Mouse (Mus musculus) layer of hippocampus, adult 9-11 months (tissue): ENCODE results near the gene Swt1.
"Not testable (repeated sequence)": the region's sequence is repeated elsewhere in the genome, so short reads cannot be mapped to it uniquely, and the experiment has no call there.

Experiments
- DNase-seq: peaks from one replicate; pipeline ENCODE4 v3.0.0; 2022

Swt1 gene

DNA sequence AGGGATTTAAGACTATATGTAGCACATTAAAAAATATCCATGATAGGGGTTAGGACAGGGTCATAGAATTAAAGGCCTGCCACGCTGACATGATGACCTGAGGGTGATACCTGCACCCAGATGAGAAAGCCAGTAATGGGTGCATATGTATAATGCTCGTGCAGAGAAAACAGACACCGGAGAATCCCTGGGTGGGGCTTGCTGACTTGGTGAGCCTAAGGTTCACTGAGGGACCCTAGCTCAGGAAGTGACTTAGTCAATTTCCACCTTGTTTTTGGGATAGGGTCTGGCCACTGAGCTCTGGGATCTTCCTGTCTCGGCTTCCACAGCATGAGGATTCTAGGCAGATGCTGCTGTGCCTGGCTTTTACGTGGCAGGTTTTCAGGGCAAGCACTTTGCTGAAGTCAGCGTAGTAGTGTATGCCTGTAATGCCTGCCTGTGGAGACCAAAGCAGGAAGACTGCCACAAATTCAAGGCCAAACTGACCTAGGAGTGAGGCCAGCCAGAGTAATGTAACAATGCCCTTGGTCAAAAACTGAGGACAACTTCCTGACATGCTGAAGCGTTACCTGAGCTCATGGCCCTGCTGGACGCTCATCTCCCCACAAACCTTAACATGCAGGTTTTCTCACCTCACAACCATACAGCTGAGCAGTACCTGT is 61.2 kb downstream of the Swt1 start:
- no peak for DNase-seq

DNA sequence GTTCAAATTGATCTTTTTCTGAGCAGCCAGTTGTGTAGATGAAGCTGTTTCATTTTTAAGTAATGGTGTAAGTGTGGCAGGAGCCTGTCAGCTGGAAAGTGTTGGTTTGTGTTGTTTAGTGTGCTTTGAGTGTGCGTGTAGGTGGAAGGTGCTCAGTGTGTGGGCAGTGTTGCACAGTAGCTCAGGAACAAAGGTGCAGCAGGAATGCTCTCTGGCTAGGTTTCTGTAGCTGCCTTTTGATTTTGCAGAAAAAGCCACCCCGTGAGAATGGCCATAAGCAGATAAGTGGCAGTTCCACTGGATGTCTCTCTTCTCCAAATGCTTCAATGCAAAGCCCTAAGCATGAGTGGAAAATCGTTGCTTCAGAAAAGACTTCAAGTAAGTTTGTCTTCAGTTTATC is 68.9 kb downstream of the Swt1 start:
- no peak for DNase-seq

DNA sequence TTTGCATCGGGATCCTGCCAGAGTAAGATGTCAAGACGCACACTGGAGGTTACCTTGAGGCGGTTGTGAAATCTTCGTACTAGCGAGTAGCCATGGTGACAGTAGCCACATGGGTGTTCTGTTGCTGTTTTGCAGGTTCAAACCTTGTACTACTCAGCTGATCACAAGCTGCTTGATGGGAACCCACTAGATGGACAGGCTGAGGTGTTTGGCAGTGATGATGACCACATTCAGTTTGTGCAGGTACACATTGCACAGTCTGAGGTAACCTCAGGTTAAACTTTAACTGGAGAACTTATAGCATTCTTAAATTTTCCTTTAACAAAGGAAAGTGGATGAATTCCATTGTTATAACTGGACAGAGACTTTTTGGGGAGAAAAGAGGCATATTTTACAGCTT is 72.3 kb downstream of the Swt1 start:
- DNase-seq, result no peak

DNA sequence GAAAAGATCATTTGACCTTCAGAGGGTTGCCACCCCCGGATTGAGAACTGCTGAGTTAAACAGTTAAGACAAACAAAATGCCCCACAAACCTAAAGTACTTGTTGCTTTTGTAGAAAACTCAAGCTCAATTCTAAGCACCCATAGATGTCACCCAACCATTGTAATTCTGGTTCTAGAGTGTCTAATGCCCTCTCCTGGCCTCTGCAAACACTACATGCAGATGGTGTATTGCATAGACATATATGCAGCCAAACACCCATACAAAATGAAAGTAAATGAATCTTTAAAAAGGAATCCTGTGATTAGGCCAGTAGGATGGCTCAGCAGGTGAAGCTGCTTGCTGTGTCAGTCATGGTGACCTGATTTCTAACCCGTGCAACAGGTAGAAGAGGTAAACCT is 75.3 kb downstream of the Swt1 start:
- no peak for DNase-seq

DNA sequence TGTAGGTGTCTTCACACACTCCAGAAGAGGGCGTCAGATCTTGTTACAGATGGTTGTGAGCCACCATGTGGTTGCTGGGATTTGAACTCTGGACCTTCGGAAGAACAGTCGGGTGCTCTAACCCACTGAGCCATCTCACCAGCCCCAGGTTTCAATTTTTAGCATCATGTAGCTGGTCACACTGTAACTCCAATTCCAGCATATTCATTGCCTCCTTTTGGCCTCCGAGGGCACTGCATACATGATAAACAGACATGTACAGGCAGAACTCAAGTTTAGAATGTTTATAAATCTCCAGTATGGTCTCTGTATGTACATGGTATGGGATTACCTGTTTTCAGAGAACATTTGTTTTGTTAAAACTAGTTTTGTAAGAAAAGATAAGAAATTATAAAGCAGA is 80.0 kb downstream of the Swt1 start:
- not testable (repeated sequence) for DNase-seq

DNA sequence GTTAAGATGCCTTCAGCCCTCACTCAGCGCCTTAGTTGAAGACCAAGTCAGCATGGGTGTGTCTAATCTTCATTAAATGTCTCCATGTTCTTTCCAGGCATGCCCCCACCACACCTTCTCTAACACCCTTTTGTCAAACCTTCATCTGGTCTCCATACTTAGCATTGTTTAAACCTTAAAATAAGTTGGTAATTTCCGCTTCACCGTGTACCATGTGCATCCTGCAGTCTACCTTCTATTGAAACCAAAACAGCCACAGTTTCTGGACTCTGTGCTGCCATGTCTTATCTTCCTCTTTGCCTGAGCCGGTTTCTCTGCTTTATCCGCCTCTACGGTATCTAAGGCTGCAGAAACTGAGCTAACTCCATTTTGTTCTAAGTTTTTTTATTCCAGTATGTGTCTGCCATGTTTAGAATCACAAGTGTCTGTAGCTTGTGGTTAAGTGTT is 81.6 kb downstream of the Swt1 start:
- no peak for DNase-seq

DNA sequence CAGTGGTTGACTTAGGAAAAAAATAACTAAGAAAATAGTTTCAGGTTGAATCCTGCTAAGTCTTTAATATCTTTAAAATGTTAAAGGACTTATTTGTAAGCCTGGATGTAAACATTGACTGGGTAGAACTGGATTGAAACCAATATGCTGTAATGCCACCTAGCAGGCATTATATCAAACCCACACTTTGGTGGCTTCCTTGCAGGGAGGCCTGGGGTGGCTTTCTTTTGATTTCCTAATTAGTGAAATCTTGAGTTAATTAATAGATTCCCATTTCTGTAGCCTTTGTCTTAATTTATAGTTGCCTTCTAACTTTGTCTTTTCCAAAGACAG is 82.4 kb downstream of the Swt1 start:
- no peak for DNase-seq

DNA sequence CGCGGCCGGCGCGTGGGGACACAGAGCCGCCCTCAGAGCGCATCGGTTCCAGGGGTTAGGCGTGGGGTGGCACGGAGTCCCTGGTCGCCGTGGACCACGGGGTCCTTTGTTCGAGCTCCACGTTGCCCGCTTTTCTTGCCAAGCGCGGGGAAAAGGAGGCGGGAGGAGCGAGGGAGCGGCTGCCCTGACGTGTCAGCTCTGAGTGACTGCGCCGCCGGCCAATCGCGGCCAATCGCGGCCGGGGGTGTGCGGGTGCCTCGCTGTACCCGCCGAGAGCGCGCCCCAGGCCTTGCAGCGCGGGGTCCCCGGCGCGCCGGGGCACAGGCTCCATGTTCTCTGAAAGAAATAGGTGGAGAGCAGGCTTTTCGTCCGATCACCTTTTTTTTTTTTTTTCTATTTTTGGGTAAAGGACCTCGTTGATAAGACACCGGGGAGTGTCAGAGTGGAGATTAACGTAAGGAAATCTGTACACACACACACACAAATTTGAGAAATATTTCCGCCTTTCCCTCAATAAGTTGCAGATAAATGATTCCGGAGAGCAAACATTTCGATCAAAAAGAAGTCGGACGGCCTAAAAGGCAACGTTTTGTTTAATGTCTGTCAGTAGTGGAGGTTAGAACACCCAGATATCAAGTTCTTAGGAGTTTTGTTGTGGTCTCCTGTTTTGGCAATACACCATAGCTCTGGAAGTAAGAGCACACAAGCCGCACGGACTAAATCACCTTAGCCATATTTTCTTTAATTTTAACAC is 83.0 kb downstream of the Swt1 start:
- DNase-seq, result peak; percentile 96

DNA sequence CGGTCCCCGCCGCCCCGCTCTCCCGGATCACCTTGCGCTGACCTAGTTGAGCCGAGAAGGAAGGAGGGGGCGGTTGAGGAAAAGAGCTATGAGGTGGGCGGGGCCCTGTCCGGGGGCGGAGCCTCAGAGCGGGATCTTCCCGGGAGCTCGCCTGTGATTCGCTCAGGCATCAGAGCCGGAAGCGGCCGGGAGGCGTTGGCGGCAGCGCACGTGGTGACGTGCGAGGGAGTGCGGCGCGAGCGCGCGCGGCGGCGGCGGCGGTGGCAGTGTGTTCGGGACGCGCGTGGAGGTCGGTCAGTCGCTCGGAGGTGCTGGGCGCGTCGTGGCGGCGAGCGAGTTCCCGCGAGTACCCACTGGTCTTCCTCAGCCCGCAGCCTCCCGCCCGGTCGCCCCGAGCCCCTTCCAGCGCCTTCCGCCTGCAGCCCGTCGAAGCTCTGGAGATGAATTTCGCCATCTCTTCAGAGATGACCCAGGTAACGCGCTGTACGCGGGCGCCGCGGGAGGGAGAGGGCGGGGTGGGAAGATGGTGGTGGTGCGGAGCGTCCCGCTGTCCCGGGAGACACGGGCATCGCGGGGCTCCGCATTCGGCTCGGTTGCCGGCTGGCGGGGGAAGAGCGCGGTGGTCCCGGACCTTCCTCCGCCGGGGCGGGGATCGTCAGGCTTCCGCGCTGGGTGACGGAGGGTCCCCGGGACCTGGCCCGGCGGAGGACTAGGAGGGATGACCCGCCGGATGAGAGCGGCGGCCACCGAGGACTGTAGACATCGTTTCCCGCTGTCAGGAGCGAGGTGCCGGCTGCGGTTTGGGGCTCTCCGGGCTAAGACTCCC is 83.8 kb downstream of the Swt1 start, which contains the start of gene Ivns1abp:
Gene Ivns1abp (plus strand): TSS at position 195 of the 826 bp plus-strand sequence.
- peak; percentile 98 for DNase-seq

DNA sequence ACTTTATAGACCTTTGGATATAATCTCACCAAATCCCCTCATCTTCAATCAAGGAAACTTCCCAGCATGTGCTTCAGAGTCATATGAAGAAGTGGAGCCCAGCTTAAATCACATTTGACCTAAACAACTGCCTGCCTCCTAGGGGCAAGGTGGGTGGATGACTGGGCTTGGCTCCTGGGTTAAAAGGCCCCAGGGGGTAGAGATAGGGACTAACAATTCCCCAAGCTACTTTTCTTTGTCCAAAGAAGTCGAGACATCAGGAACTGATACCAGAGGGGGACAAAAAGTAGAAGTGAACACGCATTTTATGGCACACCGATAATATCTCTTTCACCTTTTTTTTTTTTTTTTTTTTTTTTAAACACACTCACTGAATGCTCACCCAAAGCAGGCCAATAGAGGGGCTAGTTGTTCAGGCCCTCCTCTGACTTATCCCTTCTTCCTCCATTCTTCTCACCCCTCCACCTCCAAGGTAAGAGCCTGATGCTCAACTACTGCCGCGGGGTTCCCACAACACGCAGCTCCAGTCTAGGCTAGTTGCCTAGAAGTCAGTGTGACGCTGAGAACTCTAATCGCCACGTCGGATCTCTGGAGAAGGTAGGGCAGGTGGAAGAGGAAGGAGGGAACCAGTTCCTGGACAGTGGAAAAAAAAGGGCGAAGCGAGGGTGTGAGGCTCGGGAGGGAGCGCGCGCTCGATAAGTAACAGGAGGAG is 84.5 kb downstream of the Swt1 start:
- peak; percentile 14 for DNase-seq

DNA sequence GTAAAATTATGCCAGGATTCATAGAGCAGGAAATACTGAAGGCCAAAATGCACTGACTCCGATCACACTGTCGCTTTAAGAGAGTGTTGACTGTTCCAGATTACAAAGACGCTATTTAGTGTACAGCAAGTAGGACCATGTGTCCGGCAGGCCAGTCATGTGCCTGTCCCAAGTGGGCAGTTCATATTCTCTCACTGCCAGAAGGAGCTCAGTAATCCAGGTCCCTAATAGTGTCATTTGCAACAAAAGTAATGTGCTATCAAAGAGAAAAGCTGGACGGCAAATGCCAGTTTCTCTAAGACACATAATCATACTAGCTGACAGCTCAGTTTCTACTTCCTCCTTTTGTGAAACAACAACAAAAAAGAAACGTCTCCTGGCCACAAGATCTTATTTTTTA is 85.3 kb downstream of the Swt1 start:
- peak; percentile 33 for DNase-seq

DNA sequence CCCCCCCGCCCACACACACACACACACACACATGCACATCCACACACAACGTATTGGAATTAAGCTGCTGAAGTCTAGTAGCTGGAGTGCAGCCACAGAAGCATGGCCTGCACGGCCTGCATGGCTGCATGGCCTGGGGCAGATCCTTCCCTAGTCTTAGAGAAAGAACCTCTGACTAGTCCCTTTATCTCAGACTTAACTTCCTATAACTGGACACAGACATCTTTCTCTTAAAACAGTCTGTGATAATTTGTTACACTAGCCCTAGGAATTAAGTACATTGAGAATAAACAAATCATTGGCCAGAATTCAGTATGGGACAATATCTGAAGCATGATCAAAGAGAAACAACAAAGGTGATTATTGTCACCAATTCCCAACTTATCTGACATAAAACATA is 85.9 kb downstream of the Swt1 start:
- no peak for DNase-seq

DNA sequence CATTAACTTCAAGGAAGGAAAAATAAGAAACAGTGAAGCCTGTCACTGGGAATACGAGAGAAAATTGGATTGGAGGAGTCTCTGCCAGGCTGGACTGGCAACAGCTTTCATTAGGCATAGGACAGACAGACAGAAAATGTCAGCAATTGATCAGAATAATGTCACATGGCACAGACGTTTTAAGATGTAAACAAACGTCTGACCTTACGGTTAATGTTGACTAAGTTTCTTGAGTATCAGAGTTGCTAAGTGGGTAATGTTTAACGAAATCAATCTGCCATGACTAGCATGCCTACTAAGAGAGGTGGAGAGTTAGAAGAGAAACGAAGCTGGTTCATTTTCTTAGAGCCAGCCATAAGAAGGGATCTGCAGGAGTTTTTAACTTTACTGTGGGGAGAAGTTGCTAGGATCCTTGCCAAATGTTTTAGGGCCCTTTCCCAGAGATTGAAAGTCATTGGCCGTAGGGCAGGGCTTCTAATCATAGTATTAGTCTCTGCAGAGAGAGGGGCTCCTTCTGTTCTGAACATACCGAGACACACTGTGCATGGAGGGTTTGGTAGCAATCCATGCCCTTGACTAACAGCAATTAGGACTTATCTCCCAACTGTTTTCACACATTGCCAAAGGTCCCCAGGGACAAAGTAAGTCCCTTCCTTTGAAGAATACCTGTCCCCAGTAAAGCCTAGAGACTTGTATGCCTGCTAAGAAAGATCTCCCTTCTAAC is 86.8 kb downstream of the Swt1 start:
- no peak for DNase-seq

DNA sequence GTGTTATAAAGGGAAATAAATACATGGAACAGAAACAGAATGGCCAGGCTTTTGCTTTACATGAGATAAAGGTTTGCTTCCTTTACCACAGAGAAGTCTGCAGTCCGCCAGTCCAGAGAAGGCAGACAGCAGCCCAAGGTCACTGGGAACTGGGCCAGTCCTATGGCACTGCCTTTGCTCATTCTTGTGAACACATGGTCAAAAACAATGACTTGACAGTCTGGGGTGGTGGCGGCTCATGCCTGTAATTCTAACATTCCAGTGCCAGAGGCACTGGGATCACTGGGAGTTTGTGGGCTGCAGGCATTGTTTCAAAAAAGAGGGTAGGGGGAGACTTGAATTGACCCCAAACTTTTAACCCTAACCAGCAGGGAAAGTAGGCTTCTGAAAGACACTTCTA is 89.3 kb downstream of the Swt1 start:
- DNase-seq, result peak; percentile 16

DNA sequence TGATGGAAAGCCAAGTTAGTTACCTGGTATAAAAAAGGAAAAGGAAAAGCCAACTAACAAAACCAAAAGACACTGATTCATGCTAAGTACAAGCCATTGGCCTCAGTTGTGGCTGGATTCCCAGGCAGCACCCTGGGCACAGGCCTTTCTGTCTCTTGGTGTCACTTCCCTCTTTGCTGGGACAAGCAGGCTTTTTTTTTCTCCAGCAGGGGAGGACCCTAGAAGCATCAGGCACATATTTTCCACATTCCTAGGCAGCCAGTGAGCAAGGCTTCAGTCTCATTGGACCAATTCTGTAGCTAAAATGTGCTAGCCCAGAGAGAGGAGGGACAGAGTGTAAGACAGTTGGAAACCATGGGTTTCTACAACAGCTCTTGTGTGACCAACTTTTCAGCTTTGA is 90.0 kb downstream of the Swt1 start:
- DNase-seq, result peak; percentile 48

DNA sequence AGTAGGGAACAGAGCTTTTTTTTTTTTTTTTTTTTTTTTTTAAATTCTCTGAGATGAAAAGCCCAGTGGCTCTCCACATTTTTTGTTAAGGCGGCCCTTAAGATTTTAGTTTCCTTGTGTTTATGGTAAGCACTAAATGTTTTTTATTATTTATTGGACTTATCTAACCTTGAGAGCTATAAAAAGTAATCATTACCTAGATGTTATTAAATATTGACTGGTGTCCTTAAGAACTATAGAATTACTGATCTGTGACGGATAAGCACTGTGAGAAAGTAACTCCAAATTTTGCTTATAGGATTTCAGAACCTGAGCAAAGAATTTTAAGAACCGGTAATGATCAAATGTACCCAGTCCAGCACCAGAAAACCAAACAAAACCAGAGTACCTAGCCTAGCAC is 95.4 kb downstream of the Swt1 start:
- no peak for DNase-seq

DNA sequence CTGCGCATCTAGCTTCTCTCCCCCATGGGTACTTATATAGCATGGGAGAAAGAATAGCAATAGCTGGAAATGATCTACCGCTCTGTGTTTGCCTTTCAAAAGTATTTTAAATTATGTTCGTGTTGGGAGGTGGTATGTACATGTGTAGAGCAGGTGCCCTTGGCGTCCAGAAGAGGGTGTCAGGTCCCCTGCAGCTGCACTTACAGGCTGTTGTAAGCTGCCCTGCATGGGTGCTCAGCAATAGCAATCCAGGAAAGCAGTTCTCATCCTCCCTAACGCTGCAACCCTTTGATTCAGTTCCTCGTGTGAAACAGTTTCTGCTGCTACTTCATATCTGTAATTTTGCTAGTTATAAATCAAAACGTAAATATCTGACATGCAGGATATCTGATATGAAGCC is 98.7 kb downstream of the Swt1 start:
- no peak for DNase-seq

DNA sequence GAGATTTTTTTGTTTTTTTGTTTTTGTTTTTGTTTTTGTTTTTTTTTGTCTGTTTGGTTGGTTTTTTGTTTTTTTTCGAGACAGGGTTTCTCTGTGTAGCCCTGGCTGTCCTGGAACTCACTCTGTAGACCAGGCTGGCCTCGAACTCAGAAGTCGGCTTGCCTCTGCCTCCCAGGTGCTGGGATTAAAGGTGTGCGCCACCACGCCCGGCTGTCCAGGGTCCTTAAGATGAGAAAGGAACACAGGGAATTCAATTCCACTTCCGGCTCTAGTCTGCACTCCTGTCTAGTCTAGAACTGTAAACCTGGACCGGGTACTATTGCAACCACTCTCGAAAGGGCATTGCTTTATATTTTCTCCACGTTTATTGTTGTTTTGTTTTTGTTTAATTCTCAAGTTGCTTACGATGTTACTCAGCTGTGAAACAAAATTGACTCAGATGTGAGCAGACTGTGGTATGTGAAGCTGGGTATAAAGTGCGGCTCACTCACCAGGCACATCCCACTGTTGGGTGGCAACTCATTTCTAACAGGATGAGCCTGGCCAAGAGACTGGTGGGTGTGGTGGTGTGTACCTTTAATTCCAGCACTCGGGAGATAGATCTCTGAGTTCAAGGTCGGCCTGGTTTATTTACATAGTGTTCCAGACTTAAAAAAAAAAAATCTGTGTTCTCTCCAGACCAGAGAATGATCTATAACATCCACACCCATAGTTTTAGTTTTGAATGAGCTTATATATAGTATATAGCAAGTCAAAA is 99.7 kb downstream of the Swt1 start:
- no peak for DNase-seq

DNA sequence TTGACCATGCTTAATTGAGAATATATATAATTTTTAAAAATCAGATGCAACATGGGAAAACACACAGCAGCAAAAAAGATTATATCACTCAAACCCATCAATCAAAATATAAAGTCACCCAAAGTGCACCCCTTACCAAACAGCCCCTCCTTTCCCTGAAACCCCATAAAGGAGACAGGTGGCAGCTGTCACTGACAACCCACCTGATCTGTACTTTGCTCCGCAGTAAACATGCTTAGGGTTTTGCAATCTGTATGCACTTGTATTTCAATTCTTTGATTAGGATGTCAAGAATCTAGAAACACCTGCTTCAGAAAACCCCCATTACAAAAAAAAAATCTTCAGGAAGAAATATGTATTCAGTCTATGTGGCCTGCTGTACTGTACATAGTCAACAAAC is 102.9 kb downstream of the Swt1 start:
- DNase-seq, result no peak

DNA sequence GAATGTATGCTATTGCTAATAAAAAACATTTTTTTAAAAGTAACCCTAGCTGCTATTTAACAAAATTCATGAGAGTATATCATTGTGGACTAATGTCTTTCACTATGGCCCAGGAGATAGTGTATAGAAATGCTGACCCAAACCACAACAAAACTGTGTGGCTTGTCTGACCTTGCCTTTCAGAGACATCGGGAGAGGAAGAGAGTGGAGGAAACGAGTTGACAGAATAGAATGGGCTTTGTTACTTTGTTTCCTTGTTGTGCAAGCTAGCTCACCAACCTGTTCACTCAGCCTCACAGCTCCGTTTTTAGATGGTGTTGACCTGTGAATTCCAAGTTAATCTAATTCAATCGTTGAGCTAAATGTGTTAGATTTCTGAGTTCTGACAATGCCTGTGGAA is 107.8 kb downstream of the Swt1 start:
- no peak for DNase-seq

DNA sequence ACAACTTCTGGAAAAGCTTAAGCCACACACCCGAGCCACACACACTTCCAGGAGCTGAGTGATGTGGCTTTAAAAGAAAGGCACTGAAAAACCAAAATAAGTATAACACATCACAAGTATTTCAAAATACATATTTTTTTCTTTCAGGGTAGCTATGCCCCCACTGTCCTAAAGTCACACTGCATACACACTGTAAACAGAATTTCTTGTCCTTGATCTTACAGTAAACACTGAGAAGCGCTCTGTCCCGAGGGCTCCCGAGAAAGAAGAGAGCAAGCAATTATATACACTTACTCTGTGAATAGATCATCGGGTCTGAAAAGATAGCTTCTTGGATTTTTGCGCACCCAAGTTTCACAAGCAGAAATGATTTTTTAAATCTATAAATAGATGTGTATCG is 109.0 kb downstream of the Swt1 start:
- no peak for DNase-seq
